In the genomic region with DNA sequence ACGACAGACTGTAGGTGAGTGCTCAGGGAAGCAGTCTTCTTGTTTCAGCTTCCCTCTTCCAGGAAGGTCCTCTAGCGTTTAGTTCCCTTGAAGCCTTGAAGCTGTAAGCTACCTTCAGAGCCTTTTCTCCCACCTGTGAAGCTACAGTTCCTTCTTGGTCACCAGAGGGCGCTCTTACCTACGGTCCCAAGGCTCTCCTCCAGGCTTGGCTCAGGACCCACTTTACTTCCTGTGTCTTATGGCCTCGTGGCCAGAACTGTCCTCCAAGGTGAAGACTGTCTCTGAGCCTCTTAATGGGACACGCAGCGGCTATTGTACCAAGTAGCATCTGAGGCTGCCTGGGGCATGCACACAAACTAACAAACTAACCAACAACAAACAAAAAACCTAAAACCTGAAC, we compare ENCODE assay signal across 8 mouse cellular contexts. TPM values are rescaled to one million over a fixed set of nuclear protein-coding genes. Genes with fewer than 3 reads are reported as not detected.
DNase-seq lines count a peak whose midpoint lies in the region; ATAC-seq and TF ChIP-seq lines count a peak whose summit lies in the region.
"Had no signal": no experiment of that assay in that cellular context is flagged by ENCODE, and none has a peak within 500 bp of the region (broad histone marks: within the 10 kb centered on the region; RNA-seq: fewer than 3 reads in every experiment).

No protein-coding gene starts in this region.

- no peaks in the 10 kb centered on the region for H3K9me3 ChIP-seq in midbrain, embryonic 10.5 days (replicated peaks)
- H3K9me3 ChIP-seq in midbrain, embryonic 11.5 days (ENCODE audit: control insufficient read depth, low read length) = no peaks in the 10 kb centered on the region
- H3K9me3 ChIP-seq: stomach, embryonic 15.5 days had no signal

- H3K27ac ChIP-seq in midbrain, embryonic 10.5 days (replicated peaks) = no peak overlapping the region
- no peak overlapping the region for H3K27ac ChIP-seq in midbrain, embryonic 11.5 days (ENCODE audit: low read depth, low read length)
- no peak overlapping the region; the same call in 1 of the 2 replicates for H3K27ac ChIP-seq in cortical plate, adult 2 months (ENCODE audit: insufficient read depth, low read length)
- H3K27ac ChIP-seq in kidney, adult 2 months (ENCODE audit: insufficient read depth, low read depth, low read length) = no peak overlapping the region
- H3K27ac ChIP-seq in small intestine, adult 2 months (ENCODE audit: insufficient read depth, low read depth, low read length) = no peak overlapping the region
- H3K27ac ChIP-seq: stomach, embryonic 15.5 days had no signal

- H3K36me3 ChIP-seq in midbrain, embryonic 10.5 days = no peaks in the 10 kb centered on the region
- H3K36me3 ChIP-seq in midbrain, embryonic 11.5 days (ENCODE audit: control insufficient read depth, insufficient read depth, low read length) = no peaks in the 10 kb centered on the region
- H3K36me3 ChIP-seq in kidney, adult 2 months (ENCODE audit: control insufficient read depth, insufficient read depth, low read length) = no peaks in the 10 kb centered on the region
- H3K36me3 ChIP-seq in small intestine, adult 2 months (ENCODE audit: control insufficient read depth, insufficient read depth, low read length) = no peaks in the 10 kb centered on the region
- H3K36me3 ChIP-seq: stomach, embryonic 15.5 days had no signal

- no peak for ATAC-seq in midbrain, embryonic 11.5 days (ENCODE audit: low FRiP score)

- 16% methylated on average over 7 of the region's 7 CpGs for WGBS in midbrain, embryonic 10.5 days
- WGBS in midbrain, embryonic 11.5 days = 12% methylated on average over 7 of the region's 7 CpGs
- WGBS in kidney, adult 2 months = 9% methylated on average over 7 of the region's 7 CpGs
- WGBS in small intestine, adult 2 months = 9% methylated on average over 7 of the region's 7 CpGs

- H3K9ac ChIP-seq in midbrain, embryonic 11.5 days (ENCODE audit: low read length) = no peak overlapping the region
- H3K9ac ChIP-seq: stomach, embryonic 15.5 days had no signal

- no peak overlapping the region for H3K4me2 ChIP-seq in midbrain, embryonic 11.5 days
- H3K4me2 ChIP-seq: stomach, embryonic 15.5 days had no signal

- peaks cover 19% of the 10 kb centered on the region; the same call in 1 of the 2 replicates for H3K27me3 ChIP-seq in midbrain, embryonic 10.5 days (ENCODE audit: low read depth, poor library complexity, severe bottlenecking)
- no peaks in the 10 kb centered on the region for H3K27me3 ChIP-seq in midbrain, embryonic 11.5 days (ENCODE audit: control insufficient read depth, insufficient read depth, low read length)
- H3K27me3 ChIP-seq in kidney, adult 2 months (replicated peaks; ENCODE audit: control insufficient read depth, insufficient read depth, low read length) = no peaks in the 10 kb centered on the region
- H3K27me3 ChIP-seq in small intestine, adult 2 months (ENCODE audit: control insufficient read depth, insufficient read depth, low read length) = no peaks in the 10 kb centered on the region

- peaks cover 9% of the 10 kb centered on the region for H3K4me1 ChIP-seq in midbrain, embryonic 10.5 days
- H3K4me1 ChIP-seq in midbrain, embryonic 11.5 days (ENCODE audit: control insufficient read depth, insufficient read depth, low read length) = no peaks in the 10 kb centered on the region
- H3K4me1 ChIP-seq in cortical plate, adult 2 months (ENCODE audit: control insufficient read depth, insufficient read depth, low read length) = 0 out of 2 replicates have a peak, but pooled peaks cover 2% of the 10 kb centered on the region
- H3K4me1 ChIP-seq in kidney, adult 2 months (ENCODE audit: control insufficient read depth, insufficient read depth, low read length) = no peaks in the 10 kb centered on the region
- H3K4me1 ChIP-seq in small intestine, adult 2 months (ENCODE audit: control insufficient read depth, insufficient read depth, insufficient read length, low read length) = no peaks in the 10 kb centered on the region

- peak; percentile 41 for DNase-seq in midbrain, embryonic 10.5 days (ENCODE audit: low spot score)
- DNase-seq in midbrain, embryonic 11.5 days (ENCODE audit: low spot score, missing footprints) = no peak
- peak; percentile 83 for DNase-seq in ZHBTc4 (ENCODE audit: low read depth, low spot score)
- DNase-seq in kidney, adult 2 months = peak; percentile 65
- peak; percentile 35 for DNase-seq in lung, postnatal 25 days (ENCODE audit: low spot score)

- peak; percentile 78 for TF ChIP-seq CTCF in cortical plate, adult 2 months (IDR thresholded peaks at IDR 0.05; ENCODE audit: extremely low read depth, insufficient read depth, low read length)
- TF ChIP-seq CTCF in kidney, adult 2 months (conservative IDR thresholded peaks at IDR 0.05; ENCODE audit: insufficient read depth, insufficient read length, low read depth, low read length) = peak; percentile 79
- peak; percentile 79; the same call in 1 of the 2 replicates for TF ChIP-seq CTCF in small intestine, adult 2 months (IDR thresholded peaks at IDR 0.05; ENCODE audit: extremely low read depth, insufficient read length, insufficient replicate concordance, low read depth, low read length)

- no peak overlapping the region for H3K4me3 ChIP-seq in midbrain, embryonic 10.5 days
- H3K4me3 ChIP-seq in midbrain, embryonic 11.5 days (ENCODE audit: low read depth, low read length) = no peak overlapping the region
- H3K4me3 ChIP-seq in cortical plate, adult 2 months (ENCODE audit: insufficient read depth, low read length) = no peak overlapping the region
- no peak overlapping the region for H3K4me3 ChIP-seq in kidney, adult 2 months (ENCODE audit: insufficient read depth, low read depth, low read length)
- H3K4me3 ChIP-seq in small intestine, adult 2 months (ENCODE audit: low read depth, low read length) = no peak overlapping the region
- H3K4me3 ChIP-seq: stomach, embryonic 15.5 days had no signal

- no peak for TF ChIP-seq POLR2A in cortical plate, adult 2 months (IDR thresholded peaks at IDR 0.05; ENCODE audit: extremely low read depth, insufficient read depth, low read length)
- TF ChIP-seq POLR2A in kidney, adult 2 months (IDR thresholded peaks at IDR 0.05; ENCODE audit: low read depth, low read length) = no peak
- no peak for TF ChIP-seq POLR2A in small intestine, adult 2 months (IDR thresholded peaks at IDR 0.05; ENCODE audit: low read depth, low read length)

RNA-seq across cellular contexts. Expression of a gene that starts 26.7 kb away (rescaled TPM):
- polyA plus RNA-seq in midbrain, embryonic 10.5 days (2016; fragmentation: Nextera tagmentation; extraction: Ambion mirVana) = not detected in 2 replicates
- polyA plus RNA-seq in midbrain, embryonic 11.5 days (2014; fragmentation: Nextera tagmentation; extraction: Ambion mirVana) = 0.04 and 0.11 TPM in 2 replicates
- 0.15 and 0.25 TPM in 2 replicates for polyA plus RNA-seq in cortical plate, adult 2 months (2012; rRNA removed)
- polyA plus RNA-seq in kidney, adult 2 months (2012; rRNA removed) = 0.14 and 0.27 TPM in 2 replicates
- polyA plus RNA-seq in small intestine, adult 2 months (2012; rRNA removed) = 5.0 and 12.5 TPM in 2 replicates
